Mouse (Mus musculus) embryonic stem cell, embryonic (primary cell): ENCODE data around the gene Smim6.

Experiments used
- CTCF ChIA-PET, 4 experiments: fragments of 300-600 bp in 2 of 4; fragments of 350-600 bp in 2 of 4; sonication (Branson Sonifier 250); formaldehyde crosslinking; loops; one replicate each; lab custom pipeline; 2022; ENCODE audit warnings: inconsistent platforms in 2 of 4; lab: Charles Lee
- POLR2A ChIA-PET, 4 experiments: fragments of 300-600 bp in 2 of 4; fragments of 350-600 bp in 2 of 4; sonication (Branson Sonifier 250); formaldehyde crosslinking; loops; one replicate each; lab custom pipeline; 2022; ENCODE audit warnings: antibody characterized with exemption in 4 of 4, inconsistent platforms in 1 of 4; lab: Charles Lee

Smim6 gene

GRCm38 (mm10) chr11:115945247-115945646 is 33.4 kb downstream of the Smim6 start:
- ChIA-PET CTCF (interaction anchor here (0.5 to 2.4 kb wide), 17 partner anchors 25 to 1407 kb away, joined by 3 to 11 read pairs (median 4); partner anchors contain the start of gene Itgb4 (in 1 of the 4)), POLR2A (interaction anchor here (0.6 to 12.1 kb wide), 55 partner anchors 9 to 359 kb away, joined by 3 to 124 read pairs (median 7); partner anchors contain the start of genes Galk1 (in 3 of the 4), Itgb4 (in 3 of the 4), Recql5 (in 3 of the 4) and Sap30bp (in 3 of the 4))

- ChIA-PET POLR2A (interaction anchor here (0.5 to 12.1 kb wide), 42 partner anchors 8 to 580 kb away, joined by 3 to 124 read pairs (median 6); partner anchors contain the start of genes Galk1 (in 2 of the 4), Recql5 (in 1 of the 4) and Sap30bp (in 1 of the 4)), CTCF (interaction anchor here in 3 of 4 experiments (0.6 to 2.4 kb wide), 11 partner anchors 9 to 165 kb away, joined by 3 to 11 read pairs (median 4); partner anchors contain the start of gene Itgb4 (in 1 of the 3))
Observed at GRCm38 (mm10) chr11:115946221-115946828, 34.5 kb downstream of the Smim6 start.

- ChIA-PET CTCF (interaction anchor here in 2 of 4 experiments (0.6 to 2.9 kb wide), 6 partner anchors 9 to 234 kb away, joined by 3 to 19 read pairs (median 5); partner anchors contain the start of gene Mrpl38 (in 1 of the 2)), POLR2A (interaction anchor here in 3 of 4 experiments (1.0 to 12.1 kb wide), 21 partner anchors 9 to 115 kb away, joined by 3 to 124 read pairs (median 12); partner anchors contain the start of genes Itgb4 (in 1 of the 3), Recql5 (in 1 of the 3) and Sap30bp (in 1 of the 3))
Observed at GRCm38 (mm10) chr11:115948316-115948715, 36.5 kb downstream of the Smim6 start.

- ChIA-PET CTCF (interaction anchor here in 2 of 4 experiments (0.8 to 1.7 kb wide), 3 partner anchors 11 to 91 kb away, joined by 3 to 5 read pairs (median 3); no protein-coding TSS in a partner anchor), POLR2A (interaction anchor here in 3 of 4 experiments (1.4 to 12.1 kb wide), 8 partner anchors 8 to 74 kb away, joined by 4 to 124 read pairs (median 5); no protein-coding TSS in a partner anchor)
Observed at GRCm38 (mm10) chr11:115950719-115951118, 38.9 kb downstream of the Smim6 start.

GRCm38 (mm10) chr11:115954712-115955111 is 42.9 kb downstream of the Smim6 start:
- ChIA-PET CTCF (interaction anchor here in 3 of 4 experiments (0.5 to 1.5 kb wide), 8 partner anchors 8 to 17 kb away, joined by 3 to 10 read pairs (median 4); no protein-coding TSS in a partner anchor), POLR2A (interaction anchor here in 3 of 4 experiments (0.5 to 8.2 kb wide), 24 partner anchors 8 to 543 kb away, joined by 3 to 98 read pairs (median 4); partner anchors contain the start of genes Itgb4 (in 2 of the 3), Galk1 (in 1 of the 3), Recql5 (in 1 of the 3) and Sap30bp (in 1 of the 3))

- CTCF ChIA-PET: interaction anchor here (0.5 to 3.7 kb wide), 9 partner anchors 7 to 16 kb away, joined by 3 to 13 read pairs (median 4); no protein-coding TSS in a partner anchor
- POLR2A ChIA-PET: interaction anchor here in 3 of 4 experiments (0.6 to 8.2 kb wide), 21 partner anchors 7 to 542 kb away, joined by 3 to 98 read pairs (median 5); partner anchors contain the start of genes Itgb4 (in 2 of the 3), Galk1 (in 1 of the 3), Recql5 (in 1 of the 3) and Sap30bp (in 1 of the 3)
Observed at GRCm38 (mm10) chr11:115955195-115955858, 43.5 kb downstream of the Smim6 start.

- ChIA-PET CTCF (interaction anchor here (0.5 to 3.7 kb wide), 8 partner anchors 10 to 68 kb away, joined by 3 to 13 read pairs (median 4); partner anchors contain the start of gene Galk1 (in 1 of the 4)), POLR2A (interaction anchor here (0.7 to 9.0 kb wide), 15 partner anchors 9 to 74 kb away, joined by 4 to 124 read pairs (median 9); partner anchors contain the start of genes Galk1 (in 1 of the 4), Itgb4 (in 1 of the 4) and Unk (in 1 of the 4))
Observed at GRCm38 (mm10) chr11:115956453-115956852, 44.6 kb downstream of the Smim6 start.

GRCm38 (mm10) chr11:115957971-115958370 is 46.2 kb downstream of the Smim6 start:
- ChIA-PET POLR2A (interaction anchor here (0.6 to 9.0 kb wide), 19 partner anchors 8 to 101 kb away, joined by 3 to 124 read pairs (median 8); partner anchors contain the start of genes Itgb4 (in 2 of the 4) and Galk1 (in 1 of the 4)), CTCF (interaction anchor here (0.6 to 3.7 kb wide), 10 partner anchors 15 to 59 kb away, joined by 3 to 13 read pairs (median 4); no protein-coding TSS in a partner anchor)

GRCm38 (mm10) chr11:115959018-115959417 is 47.2 kb downstream of the Smim6 start:
- ChIA-PET POLR2A (interaction anchor here in 3 of 4 experiments (0.6 to 9.0 kb wide), 21 partner anchors 9 to 1045 kb away, joined by 3 to 124 read pairs (median 6); partner anchors contain the start of genes Itgb4 (in 2 of the 3), Fdxr (in 1 of the 3), Galk1 (in 1 of the 3) and Recql5 (in 1 of the 3)), CTCF (interaction anchor here in 3 of 4 experiments (0.7 to 3.7 kb wide), 6 partner anchors 16 to 60 kb away, joined by 3 to 13 read pairs (median 5); no protein-coding TSS in a partner anchor)

GRCm38 (mm10) chr11:115962651-115963412 is 51.0 kb downstream of the Smim6 start:
- CTCF ChIA-PET: interaction anchor here in 1 of 4 experiments (0.6 to 1.4 kb wide), 3 partner anchors 8 to 1079 kb away, joined by 3 to 4 read pairs (median 3); no protein-coding TSS in a partner anchor
- POLR2A ChIA-PET: interaction anchor here in 2 of 4 experiments (0.8 to 9.0 kb wide), 12 partner anchors 8 to 62 kb away, joined by 3 to 124 read pairs (median 4); partner anchors contain the start of gene Galk1 (in 1 of the 2)
